Mouse (Mus musculus): ENCODE measurements at regions not wholly inside any gene's neighbourhood (a gene's known extent, or its start where the extent isn't known, plus 50 kb on each side); places are given as distances from the start of the nearest gene placed in this dataset.

DNA sequence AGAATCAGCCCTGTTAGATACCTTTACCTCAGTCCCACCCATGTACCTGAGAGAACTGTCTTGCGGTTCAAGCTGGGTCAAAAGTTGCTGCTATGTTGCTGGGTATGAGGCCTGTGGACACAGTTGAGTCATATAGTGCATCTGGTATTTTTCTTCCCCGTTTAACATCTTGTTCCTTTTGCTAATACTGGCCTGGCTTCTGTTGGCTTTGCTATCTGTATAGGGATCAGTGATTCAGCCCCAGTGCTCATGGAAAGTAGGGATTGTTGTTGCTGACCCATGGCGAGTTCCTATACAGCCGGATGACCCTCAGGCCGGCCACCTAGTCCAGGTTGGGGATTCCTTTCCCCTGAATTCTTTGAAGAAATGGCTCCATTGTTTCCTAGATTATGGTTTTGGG lies 158.3 kb upstream of the Rbms1 start:
- TF ChIP-seq CTCF (IDR thresholded peaks at IDR 0.05; ENCODE audit: extremely low read depth, insufficient read depth, insufficient read length, insufficient replicate concordance) (no peak), POLR2A (IDR thresholded peaks at IDR 0.05; ENCODE audit: low read depth, low read length) (no peak)
